Mouse (Mus musculus) cerebellum, postnatal 14 days (tissue): ENCODE results near the gene H2-DMb2.

Experiments used
- DNase-seq, 2 experiments: peaks; one replicate each; pipeline ENCODE4 v3.0.0; 2021; ENCODE audit warnings: mixed read lengths in 2 of 2

The H2-DMb2 gene

GRCm38 (mm10) chr17:34143033-34143432, at the start of gene H2-DMb2:
Gene H2-DMb2, plus strand, starts transcription at chr17:34143307.
- no peak for DNase-seq

GRCm38 (mm10) chr17:34094283-34095035, 48.6 kb upstream of the H2-DMb2 start:
- DNase-seq, result no peak

DNA sequence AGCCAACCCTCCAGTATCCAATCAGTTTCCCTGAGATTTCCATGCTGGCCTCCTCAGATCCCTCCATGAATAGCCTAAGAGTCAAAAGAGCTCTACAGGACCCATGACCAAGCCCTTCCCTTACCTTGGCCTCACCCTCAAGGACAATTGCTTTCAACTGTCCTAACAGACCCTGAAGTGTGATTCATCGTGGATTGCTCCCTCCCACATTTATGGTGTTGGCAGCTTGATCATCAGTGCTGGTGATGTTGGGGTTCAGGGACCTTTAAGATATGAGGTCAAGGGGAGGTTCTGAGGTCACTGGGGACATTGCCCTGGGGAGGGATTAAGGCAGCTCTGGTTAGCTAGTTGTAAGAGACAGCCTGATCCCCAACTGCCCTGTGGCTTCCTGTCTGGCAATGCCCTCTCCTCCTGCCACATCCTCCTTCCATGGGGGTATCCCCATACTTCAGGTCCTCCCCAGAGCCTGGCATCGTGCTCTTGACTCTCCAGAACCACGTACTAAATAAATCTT, 46.6 kb upstream of the H2-DMb2 start:
- no peak for DNase-seq

DNA sequence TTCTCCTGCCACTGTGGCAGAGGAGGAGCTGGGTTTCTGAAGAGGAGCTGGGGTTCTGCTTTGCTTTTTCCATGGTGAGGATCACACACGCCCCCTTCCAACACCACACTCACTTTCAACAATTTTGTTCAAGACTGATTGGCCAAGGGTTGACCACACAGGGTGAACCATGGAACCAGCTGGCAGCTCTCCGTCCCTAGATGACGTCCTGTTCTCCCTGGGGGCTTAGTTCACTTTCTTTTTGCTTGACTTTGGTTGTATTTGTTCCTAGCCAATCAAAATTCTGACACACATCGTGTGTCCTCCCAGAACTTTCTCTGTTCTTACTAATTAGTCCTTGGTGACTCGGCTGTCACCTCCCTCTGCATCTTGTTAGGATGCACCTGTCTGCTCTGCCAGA, 45.8 kb upstream of the H2-DMb2 start:
- DNase-seq, result no peak

- no peak for DNase-seq
Observed at GRCm38 (mm10) chr17:34098709-34099479, 44.2 kb upstream of the H2-DMb2 start.

DNA sequence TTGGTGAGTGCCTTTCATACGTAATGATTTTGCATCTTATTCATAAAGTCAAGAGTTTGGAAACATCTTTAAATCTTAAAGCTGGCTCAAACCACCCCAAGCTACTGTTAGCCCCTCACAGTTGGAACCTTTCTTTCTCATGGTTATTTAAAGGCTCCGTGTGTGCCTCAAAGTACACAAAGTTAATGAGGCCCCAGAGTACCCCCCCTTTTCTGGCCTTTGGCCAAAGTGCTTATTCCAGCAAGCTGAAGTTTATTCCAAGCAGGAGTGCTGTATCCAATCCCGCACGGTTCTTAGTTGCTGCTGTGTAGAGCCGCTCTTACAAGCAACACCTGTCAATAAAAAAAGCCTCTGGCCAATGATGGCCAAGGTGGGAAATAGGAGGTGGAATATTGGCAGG, 43.6 kb upstream of the H2-DMb2 start:
- no peak for DNase-seq

DNA sequence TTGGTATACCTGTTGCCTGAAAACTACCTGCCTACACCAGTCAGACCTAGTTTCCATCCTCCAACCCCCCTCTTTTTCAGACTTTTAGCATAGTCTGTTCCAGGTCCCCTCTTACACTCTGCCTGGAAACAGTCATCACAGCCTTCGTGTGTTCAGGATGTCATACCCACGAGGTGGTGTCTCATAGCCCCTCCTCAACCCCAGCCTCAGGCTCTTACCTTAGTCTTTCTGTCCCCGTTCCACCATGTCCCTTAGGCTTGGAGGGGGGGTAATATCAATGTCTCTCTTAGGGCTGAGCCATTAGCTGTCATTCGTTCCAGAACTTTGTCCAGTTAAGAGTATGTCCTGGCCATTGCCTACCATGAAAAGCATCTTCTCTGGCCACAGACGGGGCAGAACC, 41.9 kb upstream of the H2-DMb2 start:
- DNase-seq, result no peak

DNA sequence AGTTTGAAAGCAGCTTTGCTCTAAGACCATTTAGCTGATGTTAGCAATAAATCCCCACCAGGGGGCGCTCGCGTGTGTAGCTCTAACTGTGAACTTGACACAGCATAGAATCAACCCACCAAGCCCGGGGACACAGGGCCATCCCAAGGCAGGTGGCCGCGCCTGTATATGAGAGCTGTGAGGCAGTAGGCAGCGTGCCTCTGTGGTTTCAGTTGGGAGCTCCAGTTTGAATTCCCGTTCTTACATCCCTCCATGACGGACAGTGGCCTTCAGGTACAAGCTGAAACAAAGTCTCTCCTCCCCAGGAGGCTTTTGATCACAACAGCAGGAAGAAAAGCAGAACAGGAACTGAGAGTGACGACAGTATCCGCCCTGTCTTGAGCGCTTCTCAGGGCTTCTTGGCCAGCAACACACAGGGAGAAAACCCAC, 41.5 kb upstream of the H2-DMb2 start:
- peak; percentile 96 to 99 for DNase-seq

GRCm38 (mm10) chr17:34102831-34103230, 40.3 kb upstream of the H2-DMb2 start:
- no peak for DNase-seq

DNA sequence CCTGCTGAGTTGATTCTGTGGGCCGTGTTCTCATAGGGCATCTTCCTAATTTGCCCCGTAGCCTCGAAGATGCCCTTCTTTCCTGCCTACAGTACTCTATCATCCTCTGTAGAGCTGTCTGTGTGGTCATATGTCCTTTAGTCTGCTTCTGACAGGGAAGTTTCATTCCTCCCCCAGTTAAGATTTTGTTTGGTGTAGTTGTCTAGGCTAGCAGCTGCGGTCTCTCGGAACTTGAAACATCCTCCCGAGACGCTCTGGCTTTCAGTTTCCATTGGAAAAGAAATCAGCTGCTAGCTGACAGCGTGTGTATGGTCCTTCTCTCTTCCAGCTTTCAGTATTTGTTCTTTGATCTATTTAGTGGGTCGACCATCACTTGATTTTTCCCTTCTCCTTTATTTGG, 38.3 kb upstream of the H2-DMb2 start:
- DNase-seq, result no peak

DNA sequence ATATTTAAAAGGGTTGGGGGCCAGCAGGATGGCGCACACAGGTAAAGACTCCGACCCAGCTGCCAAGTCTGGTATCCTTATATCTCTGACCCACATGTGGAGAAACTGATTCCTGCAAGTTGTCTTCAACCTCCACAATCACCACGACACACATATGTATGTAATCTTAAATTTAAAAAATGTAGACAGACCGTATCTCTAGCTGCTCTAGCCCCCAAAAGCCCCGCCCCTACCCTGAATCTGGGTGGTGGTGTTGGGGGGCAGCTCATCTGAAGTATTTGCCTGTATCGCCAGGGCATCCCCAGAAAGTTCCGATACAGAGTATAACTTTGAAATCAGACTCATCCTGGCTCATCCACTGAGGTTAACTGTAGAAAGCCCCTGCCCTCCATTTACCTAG, 36.6 kb upstream of the H2-DMb2 start:
- DNase-seq, result no peak

DNA sequence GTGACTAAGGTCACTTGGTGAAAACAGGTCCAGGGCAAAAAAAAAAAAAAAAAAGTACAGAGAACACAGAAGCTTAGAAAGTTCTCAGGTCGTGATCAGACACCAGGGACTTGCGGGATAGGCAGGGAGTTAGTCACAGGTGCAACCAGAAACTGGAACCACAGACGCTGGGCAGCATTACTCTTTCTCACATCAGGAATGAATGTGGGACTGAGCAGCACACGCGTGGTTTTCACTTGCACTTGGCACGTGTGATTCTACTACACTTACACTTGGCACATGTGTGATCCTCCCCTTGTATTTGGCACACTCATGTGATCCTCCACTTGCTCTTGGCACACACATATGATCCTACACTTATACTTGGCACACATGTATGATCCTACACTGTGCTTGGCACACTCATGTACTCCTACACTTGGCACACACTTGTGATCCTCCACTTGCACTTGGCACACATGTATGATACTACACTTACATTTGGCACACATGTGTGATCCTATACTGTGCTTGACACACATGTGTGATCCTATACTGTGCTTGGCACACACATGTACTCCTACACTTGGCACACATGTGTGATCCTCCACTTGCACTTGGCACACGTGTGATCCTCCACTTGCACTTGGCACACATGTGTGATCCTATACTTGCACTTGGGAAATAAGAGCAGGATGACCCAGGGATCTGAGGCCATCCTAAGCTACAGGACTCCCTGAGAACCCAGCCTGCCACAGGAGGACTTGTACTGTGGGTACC, 35.8 kb upstream of the H2-DMb2 start:
- DNase-seq, result no peak

GRCm38 (mm10) chr17:34108460-34108859, 34.6 kb upstream of the H2-DMb2 start:
- no peak for DNase-seq

DNA sequence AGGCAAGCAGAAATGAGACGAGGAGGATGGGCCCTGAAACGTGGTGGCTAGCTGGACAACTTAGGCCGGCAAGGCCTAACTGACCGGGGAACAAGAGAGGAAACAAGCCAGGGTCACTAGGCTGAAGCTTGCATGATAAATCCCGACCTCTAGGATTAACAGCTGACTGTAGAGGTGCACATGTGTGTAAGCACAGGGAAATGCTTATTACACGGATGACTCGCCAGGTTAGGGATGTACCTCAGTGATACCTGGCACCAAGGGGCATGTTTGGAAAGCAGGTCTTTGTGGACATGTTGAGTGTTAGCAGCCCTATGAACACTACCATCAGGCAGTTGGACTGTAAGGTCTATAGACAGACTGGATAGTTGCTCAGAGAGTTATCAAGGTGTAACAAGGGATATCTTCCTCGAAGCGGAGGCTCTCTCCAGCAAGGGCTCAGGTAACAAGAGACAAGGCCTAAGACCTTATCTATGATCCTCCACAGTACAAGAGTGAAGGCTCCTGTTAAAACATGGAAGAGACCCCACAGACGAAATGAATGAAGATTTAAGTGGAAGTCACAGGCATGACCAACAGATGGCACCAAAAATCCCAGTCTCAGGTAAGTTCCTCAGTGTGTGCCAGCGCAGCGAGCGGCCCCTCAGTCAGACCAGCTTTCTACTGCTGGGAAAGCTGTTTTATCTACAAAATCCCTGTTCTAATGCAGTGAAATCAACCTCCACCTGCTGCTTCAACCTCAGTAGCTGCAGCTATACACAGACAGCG, 33.9 kb upstream of the H2-DMb2 start:
- peak; percentile 58 to 60 for DNase-seq

DNA sequence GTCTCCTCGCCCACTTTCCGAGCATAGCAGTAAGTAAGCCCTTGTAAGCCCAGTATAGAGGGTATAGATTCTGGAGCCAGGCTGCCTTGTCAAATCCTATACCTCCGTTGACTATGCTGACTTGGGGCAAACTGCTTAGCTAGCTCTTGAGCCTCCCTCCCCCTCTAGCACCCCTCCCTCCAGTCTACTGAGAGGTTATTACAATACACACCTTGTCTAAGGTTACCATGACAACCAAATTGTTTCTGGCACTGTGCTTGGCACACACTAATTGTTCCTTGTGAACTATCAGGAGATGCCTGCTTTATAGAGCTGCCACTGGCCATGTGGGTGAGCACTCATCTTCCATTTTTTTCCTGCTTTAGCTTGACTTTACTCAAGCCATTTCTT, 33.3 kb upstream of the H2-DMb2 start:
- DNase-seq, result no peak

GRCm38 (mm10) chr17:34110309-34110708, 32.8 kb upstream of the H2-DMb2 start:
- no peak for DNase-seq

- DNase-seq, result no peak
Observed at GRCm38 (mm10) chr17:34114114-34114513, 29.0 kb upstream of the H2-DMb2 start.

GRCm38 (mm10) chr17:34116736-34117370, 26.3 kb upstream of the H2-DMb2 start:
- peak; percentile 23 to 48 for DNase-seq

DNA sequence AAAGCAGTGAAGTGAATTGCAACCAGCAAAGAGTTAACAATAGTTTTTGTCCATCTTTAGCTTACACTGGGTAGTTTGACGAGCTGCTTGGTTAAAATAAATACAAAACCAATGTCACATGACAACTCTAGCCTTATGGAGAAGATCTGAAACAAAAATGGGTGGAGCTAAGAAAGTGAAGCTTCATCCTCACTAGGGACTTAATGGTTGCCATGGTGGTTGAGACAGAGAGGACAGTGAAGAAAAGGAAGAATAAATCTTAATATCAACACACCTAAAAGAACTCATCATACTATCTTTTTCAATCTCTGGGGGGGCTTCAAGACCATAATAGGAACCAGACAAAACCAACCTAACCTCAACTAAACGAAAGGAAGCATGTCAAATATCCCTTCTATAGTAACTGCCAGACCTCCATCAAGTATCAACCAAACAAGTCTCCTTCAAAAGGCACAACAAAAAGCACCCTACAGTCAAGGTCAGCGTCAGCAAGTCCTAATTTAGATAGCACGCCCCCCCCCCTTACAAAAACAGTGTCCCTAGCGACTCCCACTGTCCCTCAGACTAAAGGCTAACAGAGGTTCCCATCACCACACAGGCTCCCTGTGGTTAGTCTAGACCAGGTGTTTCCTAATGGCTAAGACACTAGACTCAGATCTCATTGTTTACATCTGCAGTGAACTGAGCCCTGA, 25.5 kb upstream of the H2-DMb2 start:
- no peak for DNase-seq

GRCm38 (mm10) chr17:34118113-34118872, 24.8 kb upstream of the H2-DMb2 start:
- DNase-seq, result peak; percentile 76 to 86

DNA sequence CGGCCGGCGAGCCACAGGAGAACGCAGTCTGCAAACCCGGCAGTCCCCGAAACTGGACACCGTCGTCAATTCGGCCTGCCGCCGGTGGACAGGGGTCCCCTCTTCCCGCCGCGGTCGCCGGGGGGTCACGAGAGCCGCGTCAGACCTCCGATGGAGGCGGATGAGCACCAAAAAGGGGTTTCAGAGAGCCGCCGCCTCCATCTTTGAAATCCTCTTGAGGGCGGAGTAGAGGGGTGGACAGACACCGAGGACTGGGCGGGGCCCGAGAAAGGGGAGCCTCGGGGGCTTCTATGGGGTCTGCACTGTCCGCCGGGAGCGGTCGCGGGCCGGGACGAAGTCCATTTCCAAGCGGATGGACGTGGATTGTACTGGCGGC, 24.2 kb upstream of the H2-DMb2 start:
- DNase-seq, result no peak
